Mouse (Mus musculus) ES-E14 (cell line): Measurements from ENCODE around the gene Ado. TPM values are rescaled to one million over a fixed set of nuclear protein-coding genes. Genes with fewer than 3 reads are reported as not detected.

ENCODE experiments used
- DNase-seq: peaks from one replicate; pipeline ENCODE4 v3.0.0-alpha.2; 2013; ENCODE audit warnings: low read depth, low spot score
- H3K27ac ChIP-seq: 2 replicates; pipeline ENCODE4 v1.5.1; 2012; ENCODE audit warnings: low read depth, mild to moderate bottlenecking, low read length, moderate library complexity, mixed read lengths; ENCODE audit not compliant: poor library complexity, insufficient read depth, severe bottlenecking
- H3K36me3 ChIP-seq: 2 replicates; pipeline ENCODE4 v1.6.1; 2012; ENCODE audit warnings: mild to moderate bottlenecking, low read length, moderate library complexity, mixed read lengths; ENCODE audit not compliant: control insufficient read depth, poor library complexity, insufficient read depth, severe bottlenecking
- H3K4me1 ChIP-seq, 2 experiments: fragments of 150-350 bp in 1 of 2; sonication (generic) in 1 of 2; 2 replicates each; pipeline ENCODE4 v1.6.1; 2012; ENCODE audit warnings: low read length in 2 of 2, mild to moderate bottlenecking in 1 of 2, mixed read lengths in 1 of 2; ENCODE audit not compliant: control insufficient read depth in 2 of 2, insufficient read depth in 2 of 2, poor library complexity in 1 of 2
- H3K4me3 ChIP-seq, 2 experiments: fragments of 150-350 bp in 1 of 2; sonication (generic) in 1 of 2; 2 replicates each; pipeline ENCODE4 v1.5.1; 2012; ENCODE audit warnings: low read length in 2 of 2, low read depth in 1 of 2, mild to moderate bottlenecking in 1 of 2, mixed read lengths in 1 of 2; ENCODE audit not compliant: insufficient read depth in 1 of 2, poor library complexity in 1 of 2, severe bottlenecking in 1 of 2
- H3K9ac ChIP-seq: 2 replicates; pipeline ENCODE4 v1.6.1; 2012; ENCODE audit warnings: low read depth, mild to moderate bottlenecking, low read length, mixed read lengths; ENCODE audit not compliant: poor library complexity, insufficient read depth, severe bottlenecking
- H3K9me3 ChIP-seq: fragments of 150-350 bp; sonication (generic); 2 replicates; pipeline ENCODE4 v1.6.1; 2012; ENCODE audit warnings: low read depth, mild to moderate bottlenecking, low read length; ENCODE audit not compliant: control insufficient read depth, insufficient read depth
- CHD2 ChIP-seq: IDR thresholded peaks from 2 replicates; pipeline ENCODE4 v1.6.1; 2014; ENCODE audit warnings: mild to moderate bottlenecking, low read depth, low read length, inconsistent platforms
- HCFC1 ChIP-seq: IDR thresholded peaks from 2 replicates; pipeline ENCODE4 v1.6.1; 2012; ENCODE audit warnings: low read length, inconsistent platforms, borderline replicate concordance; ENCODE audit not compliant: insufficient read depth
- MAFK ChIP-seq: IDR thresholded peaks from 2 replicates; pipeline ENCODE4 v1.6.1; 2014; ENCODE audit warnings: mild to moderate bottlenecking, low read depth, low read length, inconsistent platforms; ENCODE audit not compliant: insufficient read depth
- ZC3H11A ChIP-seq: IDR thresholded peaks from 2 replicates; pipeline ENCODE4 v1.6.1; 2012; ENCODE audit warnings: low read depth, mild to moderate bottlenecking, inconsistent platforms, low read length, borderline replicate concordance
- ZNF384 ChIP-seq: IDR thresholded peaks from 2 replicates; pipeline ENCODE4 v1.6.1; 2012; ENCODE audit warnings: low read depth, low read length, inconsistent platforms
- in situ Hi-C, 2 experiments: fragments of 600-800 bp; cut with MboI; formaldehyde crosslinking; loops; one replicate each; pipeline ENCODE4 v1.15.1; 2025; ENCODE audit warnings: low sequenced_read_pairs in 2 of 2, inconsistent platforms in 1 of 2; ENCODE audit not compliant: unreplicated experiment in 2 of 2
- total RNA-seq: library from RNA; depleted of rRNA; stranded (reverse); fragments of 300-350 nt; gene quantifications from 2 replicates; pipeline ENCODE4 v1.2.3, GENCODE M21; 2012

Ado gene
- total RNA-seq, 1 experiment = 19.8 TPM

DNA sequence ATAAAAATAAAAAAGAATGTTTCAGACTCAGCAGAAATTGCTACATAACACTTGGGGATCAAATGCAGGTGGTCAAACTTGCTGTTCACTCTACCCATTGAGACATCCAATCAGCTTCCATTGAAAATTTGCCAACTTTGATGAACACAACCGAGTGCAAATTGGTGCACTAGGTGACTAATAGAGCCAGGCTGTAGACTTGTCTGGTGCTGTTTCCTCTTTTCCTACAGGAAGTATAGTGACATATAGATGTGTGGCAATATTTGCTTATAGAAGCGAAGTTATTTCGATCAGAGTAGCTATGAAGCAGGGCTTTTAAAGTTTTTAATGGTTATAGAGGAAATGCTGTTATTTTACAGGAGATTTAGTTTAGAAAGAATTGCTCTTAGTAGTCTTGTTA lies 30.0 kb downstream of the Ado start:
- Histone ChIP-seq H3K9ac (no peak overlapping the region), H3K4me3 (no peak overlapping the region), H3K4me1 (no peaks in the 10 kb centered on the region), H3K36me3 (no peaks in the 10 kb centered on the region), H3K27ac (no peak overlapping the region), H3K9me3 (no peaks in the 10 kb centered on the region)
- TF ChIP-seq ZNF384 (no peak), ZC3H11A (no peak), HCFC1 (no peak), CHD2 (no peak), MAFK (no peak)
- DNase-seq = no peak
- in situ Hi-C loops = no loop called here

DNA sequence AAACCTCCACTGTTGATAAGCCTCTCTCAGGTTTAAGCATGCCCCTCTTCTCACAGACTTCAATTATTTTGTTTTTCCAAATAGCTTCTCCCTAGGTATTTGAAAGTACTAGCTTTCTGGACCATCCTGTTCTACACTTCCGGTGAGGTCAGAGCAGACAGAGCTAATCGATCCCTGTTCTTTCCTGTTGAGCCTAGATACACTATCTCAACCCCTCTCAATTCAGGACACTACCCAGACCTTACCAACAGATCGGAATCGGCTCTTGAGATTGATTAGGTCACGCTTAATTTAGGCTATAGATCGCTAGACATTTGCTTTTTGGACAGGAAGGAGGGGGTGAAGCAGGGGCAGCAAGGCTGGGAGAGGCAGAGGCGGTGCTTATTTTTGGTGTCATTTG lies 35.9 kb downstream of the Ado start:
- no peaks in the 10 kb centered on the region for H3K9me3 ChIP-seq
- in situ Hi-C loops = no loop called here
- no peak overlapping the region for H3K4me3 ChIP-seq
- DNase-seq = no peak
- TF ChIP-seq MAFK (no peak), HCFC1 (no peak), ZNF384 (no peak), ZC3H11A (no peak), CHD2 (no peak)
- no peaks in the 10 kb centered on the region for H3K4me1 ChIP-seq
- H3K36me3 ChIP-seq = no peaks in the 10 kb centered on the region
- no peak overlapping the region for H3K9ac ChIP-seq
- no peak overlapping the region for H3K27ac ChIP-seq

DNA sequence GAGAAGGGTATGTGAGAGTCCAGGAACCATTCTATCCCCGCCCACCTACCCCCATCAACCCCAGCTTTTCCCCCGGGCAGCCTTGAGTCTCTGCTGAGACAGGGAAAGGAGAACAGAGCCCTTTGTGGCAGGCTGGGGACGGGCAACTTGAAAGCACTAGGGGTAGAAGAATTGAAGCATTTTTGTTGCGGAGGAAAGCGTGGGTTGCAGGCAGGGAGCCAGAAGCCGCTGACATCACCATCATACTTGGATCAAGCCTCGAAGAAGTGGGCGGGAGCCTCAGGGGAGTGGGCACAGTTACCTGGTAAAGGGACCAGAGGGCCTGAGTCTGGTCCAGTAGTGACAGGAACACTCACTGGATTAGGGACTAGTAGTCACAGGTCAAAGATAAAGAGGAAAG lies 36.5 kb downstream of the Ado start:
- Histone ChIP-seq H3K4me1 (no peaks in the 10 kb centered on the region), H3K27ac (no peak overlapping the region), H3K4me3 (no peak overlapping the region), H3K9me3 (no peaks in the 10 kb centered on the region), H3K9ac (no peak overlapping the region), H3K36me3 (no peaks in the 10 kb centered on the region)
- no peak for DNase-seq
- TF ChIP-seq HCFC1 (no peak), MAFK (no peak), ZNF384 (no peak), ZC3H11A (no peak), CHD2 (no peak)
- in situ Hi-C loops = no loop called here

DNA sequence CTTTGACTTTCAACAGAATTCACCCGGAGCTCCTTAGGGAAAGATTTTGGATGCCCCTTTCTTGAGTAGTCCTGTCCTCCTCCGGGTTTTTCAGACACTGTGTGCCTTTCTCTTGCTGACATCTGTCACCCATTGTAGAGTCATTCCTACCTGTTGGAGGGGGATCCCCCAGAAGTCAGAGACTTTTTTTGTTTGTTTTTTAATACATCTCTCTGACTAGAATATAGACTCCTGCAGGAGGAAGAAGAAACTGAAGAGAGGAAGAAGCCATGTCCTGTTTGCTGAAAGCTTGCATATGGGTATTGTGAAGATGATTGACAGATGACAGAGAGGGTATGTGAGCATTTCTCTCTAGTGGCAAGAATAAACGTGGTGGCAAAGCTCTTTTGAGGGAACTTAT lies 43.5 kb downstream of the Ado start:
- Histone ChIP-seq H3K9me3 (no peaks in the 10 kb centered on the region), H3K27ac (no peak overlapping the region), H3K36me3 (no peaks in the 10 kb centered on the region), H3K4me3 (no peak overlapping the region), H3K4me1 (no peaks in the 10 kb centered on the region), H3K9ac (no peak overlapping the region)
- DNase-seq = no peak
- in situ Hi-C loops = no loop called here
- TF ChIP-seq HCFC1 = no peak
- no peak for TF ChIP-seq ZNF384
- TF ChIP-seq CHD2 = no peak
- no peak for TF ChIP-seq MAFK
- TF ChIP-seq ZC3H11A = no peak

DNA sequence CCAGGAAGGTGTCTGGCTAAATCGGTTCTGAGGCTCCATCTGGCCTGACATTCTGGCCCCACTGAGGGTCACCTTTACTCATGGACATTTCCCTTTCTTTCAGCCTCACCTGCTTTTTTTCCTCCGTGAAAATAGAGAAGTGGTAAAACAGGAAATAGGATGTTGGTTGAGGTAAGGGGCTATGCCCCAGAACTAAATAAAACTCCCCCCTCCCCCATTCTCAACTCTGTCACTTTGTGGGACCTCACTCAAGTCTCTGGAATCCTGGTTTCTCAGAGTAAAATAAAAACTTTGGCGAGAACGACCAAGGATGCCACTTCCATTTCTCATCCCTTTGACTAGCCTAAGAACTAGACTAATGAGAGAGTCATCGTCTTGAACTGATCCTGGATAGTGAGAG lies 44.7 kb downstream of the Ado start:
- no peak for DNase-seq
- H3K4me1 ChIP-seq = no peaks in the 10 kb centered on the region
- in situ Hi-C loops = no loop called here
- no peaks in the 10 kb centered on the region for H3K9me3 ChIP-seq
- H3K27ac ChIP-seq = no peak overlapping the region
- H3K9ac ChIP-seq = no peak overlapping the region
- no peak for TF ChIP-seq CHD2
- TF ChIP-seq ZNF384 = no peak
- no peak for TF ChIP-seq ZC3H11A
- TF ChIP-seq HCFC1 = no peak
- no peak for TF ChIP-seq MAFK
- no peak overlapping the region for H3K4me3 ChIP-seq
- no peaks in the 10 kb centered on the region for H3K36me3 ChIP-seq
